Mouse (Mus musculus): ENCODE results near the gene Gm4216.
"Not testable (repeated sequence)": the region's sequence is repeated elsewhere in the genome, so short reads cannot be mapped to it uniquely, and the experiment has no call there.

Gene Gm4216

GRCm38 (mm10) chr7:23019823-23020222 is at the start of gene Gm4216:
Gm4216 (minus strand) TSS chr7:23019923.
- DNase-seq (ENCODE audit: extremely low read depth, low read depth, low spot score): not testable (repeated sequence)

GRCm38 (mm10) chr7:23067356-23067755 is 47.6 kb upstream of the Gm4216 start, which contains the start of gene Gm8720:
Gm8720 (minus strand) TSS chr7:23067456.
- DNase-seq (ENCODE audit: extremely low read depth, low read depth, low spot score): not testable (repeated sequence)

GRCm38 (mm10) chr7:23055240-23055639 is 35.5 kb upstream of the Gm4216 start, which contains the start of gene Vmn1r163:
Vmn1r163 (plus strand) TSS chr7:23055540.
- not testable (repeated sequence) for DNase-seq (ENCODE audit: extremely low read depth, low read depth, low spot score)

- not testable (repeated sequence) for DNase-seq (ENCODE audit: extremely low read depth, low read depth, low spot score)
Measured at GRCm38 (mm10) chr7:22984573-22984972, 35.1 kb downstream of the Gm4216 start, which contains the start of gene Gm4214. Gm4214 (minus strand) TSS chr7:22984673.

Data from fat pad, adult 2 months (tissue).